Mouse (Mus musculus) E14TG2a.4 (cell line): ENCODE results near the gene Olfr478.

Experiments used
- CTCF ChIP-seq: conservative IDR thresholded peaks from 2 replicates; pipeline ENCODE4 v1.5.1; 2014; ENCODE audit warnings: low read length
- NANOG ChIP-seq: IDR thresholded peaks from 2 replicates; pipeline ENCODE4 v1.6.1; 2014; ENCODE audit warnings: borderline replicate concordance, low read length, mixed read lengths

DNA sequence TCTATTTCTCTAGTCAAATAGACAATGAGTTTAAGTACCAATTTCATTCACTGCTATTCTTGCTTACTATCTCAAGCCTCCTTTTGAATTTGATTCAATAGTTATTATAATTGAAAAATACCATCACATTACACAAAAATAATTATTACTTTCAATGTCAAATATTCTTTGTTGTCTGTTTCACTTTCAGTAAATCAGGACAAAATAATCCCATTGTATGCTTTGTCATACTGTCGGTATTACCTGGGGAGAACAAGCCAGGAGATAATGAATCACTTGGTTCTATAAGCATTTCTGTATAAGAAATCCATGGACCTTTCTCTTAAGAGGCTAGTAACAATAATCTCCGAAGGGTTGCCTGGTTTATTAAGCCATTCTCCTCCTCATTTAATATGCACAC, 47.4 kb downstream of the Olfr478 start, which contains the start of gene Olfr477:
- TF ChIP-seq CTCF (no peak), NANOG (no peak)
